Mouse (Mus musculus) stomach, embryonic 14.5 days (tissue): ENCODE data around the gene Olfml2b. TPM values are rescaled to one million over a fixed set of nuclear protein-coding genes. Genes with fewer than 3 reads are reported as not detected.

Experiments used
- ATAC-seq: fragments of 200-750 bp; cut with Nextera tagmentation; 2 replicates; pipeline ENCODE4 v1.8.0; 2017; ENCODE audit warnings: low read depth, moderate TSS enrichment; ENCODE audit not compliant: insufficient number of reproducible peaks, insufficient read depth, low FRiP score
- H3K27ac ChIP-seq: fragments of 300-500 bp; sonication (generic); 2 replicates; pipeline ENCODE4 v1.5.1; 2014; ENCODE audit warnings: mild to moderate bottlenecking, low read length, moderate library complexity, mixed read lengths
- H3K27me3 ChIP-seq: fragments of 300-500 bp; sonication (generic); 2 replicates; pipeline ENCODE4 v1.6.1; 2014; ENCODE audit warnings: low read length, control low read depth, mixed read lengths; ENCODE audit not compliant: control insufficient read depth, insufficient read depth
- H3K36me3 ChIP-seq: fragments of 300-500 bp; sonication (generic); 2 replicates; pipeline ENCODE4 v1.6.1; 2014; ENCODE audit warnings: mild to moderate bottlenecking, control low read depth, low read length, moderate library complexity, mixed read lengths; ENCODE audit not compliant: control insufficient read depth, insufficient read depth
- H3K4me1 ChIP-seq: fragments of 300-500 bp; sonication (generic); 2 replicates; pipeline ENCODE4 v1.6.1; 2014; ENCODE audit warnings: low read length, control low read depth, mixed read lengths; ENCODE audit not compliant: control insufficient read depth, insufficient read depth
- H3K4me2 ChIP-seq: fragments of 300-500 bp; sonication (generic); replicated peaks from 2 replicates; pipeline ENCODE4 v1.6.1; 2014; ENCODE audit warnings: low read depth, low read length, control low read depth
- H3K4me3 ChIP-seq: fragments of 300-500 bp; sonication (generic); 2 replicates; pipeline ENCODE4 v1.5.1; 2014; ENCODE audit warnings: low read depth, low read length, control low read depth
- H3K9ac ChIP-seq: fragments of 300-500 bp; sonication (generic); replicated peaks from 2 replicates; pipeline ENCODE4 v1.6.1; 2014; ENCODE audit warnings: low read depth, mild to moderate bottlenecking, control low read depth, low read length, moderate library complexity, mixed read lengths
- H3K9me3 ChIP-seq: fragments of 300-500 bp; sonication (generic); 2 replicates; pipeline ENCODE4 v1.6.1; 2016; ENCODE audit warnings: low read depth, low read length, control low read depth; ENCODE audit not compliant: control insufficient read depth
- WGBS: fragments of 180-500 bp; shearing (Covaris S2); extraction: QIAGEN DNeasy Blood & Tissue Kit; methylation state at CpG from one replicate; pipeline ENCODE4 v1.1.7; 2014; 5-methylcytosine and 5-hydroxymethylcytosine counted together
- polyA plus RNA-seq: library from polyadenylated mRNA; unstranded; fragments of >200 nt; fragmentation: Nextera tagmentation; extraction: Ambion mirVana; gene quantifications from 2 replicates; pipeline ENCODE4 v1.2.1, GENCODE M21; 2014

Gene Olfml2b
- polyA plus RNA-seq, 1 experiment from 2014 or later = 46.6 TPM

DNA sequence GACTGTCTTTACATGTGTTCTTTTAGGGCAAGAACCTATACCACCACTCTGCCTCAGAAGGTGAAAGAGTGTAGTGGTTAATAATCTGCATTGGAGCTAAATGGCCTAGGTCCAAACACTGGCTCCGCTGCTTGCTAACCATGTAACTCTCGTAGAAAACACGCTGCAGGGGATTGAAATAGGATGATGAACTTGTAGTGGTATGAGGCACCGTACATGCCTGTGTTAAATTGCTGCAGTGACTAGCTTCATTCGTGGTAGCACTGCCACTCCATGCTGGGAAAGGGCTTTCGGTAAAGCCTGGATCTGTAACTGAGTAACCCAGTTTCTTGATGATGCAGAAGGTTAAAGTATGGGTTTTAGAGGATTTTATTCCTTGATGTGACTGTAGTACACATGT, 59.8 kb downstream of the Olfml2b start:
- ATAC-seq = no peak
- Histone ChIP-seq H3K4me2 (no peak overlapping the region), H3K9ac (no peak overlapping the region), H3K36me3 (no peaks in the 10 kb centered on the region), H3K4me3 (no peak overlapping the region), H3K27me3 (no peaks in the 10 kb centered on the region), H3K27ac (no peak overlapping the region), H3K4me1 (0 out of 2 replicates have a peak, but pooled peaks cover 2% of the 10 kb centered on the region), H3K9me3 (no peaks in the 10 kb centered on the region)
- 91% methylated on average over 6 of the region's 6 CpGs for WGBS

GRCm38 (mm10) chr1:170704911-170705594, 60.7 kb downstream of the Olfml2b start:
- Histone ChIP-seq H3K36me3 (no peaks in the 10 kb centered on the region), H3K9me3 (no peaks in the 10 kb centered on the region), H3K27me3 (no peaks in the 10 kb centered on the region), H3K4me3 (no peak overlapping the region), H3K4me2 (no peak overlapping the region), H3K27ac (no peak overlapping the region), H3K4me1 (no peaks in the 10 kb centered on the region), H3K9ac (no peak overlapping the region)
- WGBS = 70% methylated on average over 4 of the region's 4 CpGs
- ATAC-seq = no peak

DNA sequence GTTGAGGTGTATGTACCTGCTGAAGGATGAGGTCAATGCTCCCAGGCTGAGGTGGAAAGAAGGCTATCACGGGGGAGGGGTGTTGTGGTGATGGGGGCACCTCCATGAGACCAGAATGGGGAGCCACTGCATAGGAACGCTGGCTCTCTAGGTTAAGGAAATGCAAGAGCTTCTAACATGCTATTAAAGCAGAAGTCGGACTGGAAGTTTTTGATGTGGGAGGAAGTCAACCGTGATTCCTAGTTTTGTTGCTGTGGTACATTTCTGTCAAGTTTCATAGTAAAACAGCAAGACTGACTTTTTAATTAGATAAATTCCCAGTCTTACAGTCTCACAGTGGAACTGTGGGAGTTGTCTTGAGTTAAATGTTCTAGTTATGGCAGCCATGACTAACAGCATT, 61.7 kb downstream of the Olfml2b start:
- no peak overlapping the region for H3K4me2 ChIP-seq
- no peak for ATAC-seq
- H3K27ac ChIP-seq = no peak overlapping the region
- H3K36me3 ChIP-seq = no peaks in the 10 kb centered on the region
- WGBS = 90% methylated on average over 4 of the region's 4 CpGs
- H3K9me3 ChIP-seq = no peaks in the 10 kb centered on the region
- no peaks in the 10 kb centered on the region for H3K4me1 ChIP-seq
- no peak overlapping the region for H3K4me3 ChIP-seq
- no peaks in the 10 kb centered on the region for H3K27me3 ChIP-seq
- no peak overlapping the region for H3K9ac ChIP-seq

- no peaks in the 10 kb centered on the region for H3K9me3 ChIP-seq
- no peak overlapping the region for H3K4me2 ChIP-seq
- WGBS = 63% methylated on average over 3 of the region's 3 CpGs
- H3K4me1 ChIP-seq = no peaks in the 10 kb centered on the region
- no peaks in the 10 kb centered on the region for H3K36me3 ChIP-seq
- H3K27ac ChIP-seq = no peak overlapping the region
- no peaks in the 10 kb centered on the region for H3K27me3 ChIP-seq
- no peak for ATAC-seq
- H3K4me3 ChIP-seq = no peak overlapping the region
- H3K9ac ChIP-seq = no peak overlapping the region
Measured at GRCm38 (mm10) chr1:170709034-170709433, 64.7 kb downstream of the Olfml2b start.

DNA sequence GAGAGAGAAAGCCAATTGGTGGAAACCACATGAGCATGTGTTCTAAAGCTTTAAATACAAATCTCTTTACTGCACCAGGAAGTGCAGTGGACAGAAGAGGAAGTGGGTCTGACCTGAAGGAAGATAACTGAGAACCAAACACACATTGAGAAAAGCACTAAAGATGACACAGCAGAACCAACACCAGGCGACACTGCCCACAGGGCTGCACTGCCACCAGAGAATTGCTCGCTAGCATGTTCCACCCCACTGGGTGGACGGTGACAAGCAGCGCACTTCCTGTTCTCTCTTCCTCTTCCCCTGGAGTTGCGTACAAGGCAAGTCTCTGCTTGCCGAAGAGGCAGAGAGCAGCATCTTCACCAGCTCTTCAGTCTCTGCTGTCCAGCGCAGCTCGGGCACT, 65.1 kb downstream of the Olfml2b start:
- no peak for ATAC-seq
- H3K36me3 ChIP-seq = no peaks in the 10 kb centered on the region
- H3K9me3 ChIP-seq = no peaks in the 10 kb centered on the region
- no peak overlapping the region for H3K4me2 ChIP-seq
- no peak overlapping the region for H3K9ac ChIP-seq
- H3K4me3 ChIP-seq = no peak overlapping the region
- 83% methylated on average over 8 of the region's 8 CpGs for WGBS
- no peaks in the 10 kb centered on the region for H3K4me1 ChIP-seq
- H3K27ac ChIP-seq = no peak overlapping the region
- no peaks in the 10 kb centered on the region for H3K27me3 ChIP-seq

- Histone ChIP-seq H3K36me3 (no peaks in the 10 kb centered on the region), H3K4me3 (no peak overlapping the region), H3K9ac (no peak overlapping the region), H3K27me3 (no peaks in the 10 kb centered on the region), H3K4me1 (no peaks in the 10 kb centered on the region), H3K4me2 (no peak overlapping the region), H3K27ac (no peak overlapping the region), H3K9me3 (no peaks in the 10 kb centered on the region)
- WGBS = 89% methylated on average over 3 of the region's 3 CpGs
- ATAC-seq = no peak
Measured at GRCm38 (mm10) chr1:170709969-170710368, 65.6 kb downstream of the Olfml2b start.

GRCm38 (mm10) chr1:170711731-170712130, 67.4 kb downstream of the Olfml2b start:
- no peaks in the 10 kb centered on the region for H3K4me1 ChIP-seq
- no peak overlapping the region for H3K27ac ChIP-seq
- H3K4me3 ChIP-seq = no peak overlapping the region
- no peak overlapping the region for H3K4me2 ChIP-seq
- H3K27me3 ChIP-seq = no peaks in the 10 kb centered on the region
- no peaks in the 10 kb centered on the region for H3K36me3 ChIP-seq
- H3K9me3 ChIP-seq = no peaks in the 10 kb centered on the region
- 91% methylated on average over 7 of the region's 7 CpGs for WGBS
- ATAC-seq = no peak
- H3K9ac ChIP-seq = no peak overlapping the region

GRCm38 (mm10) chr1:170717241-170717828, 73.0 kb downstream of the Olfml2b start:
- H3K4me3 ChIP-seq = no peak overlapping the region
- WGBS = 79% methylated on average over 3 of the region's 3 CpGs
- ATAC-seq = no peak
- no peaks in the 10 kb centered on the region for H3K36me3 ChIP-seq
- H3K4me2 ChIP-seq = no peak overlapping the region
- H3K9me3 ChIP-seq = no peaks in the 10 kb centered on the region
- no peak overlapping the region for H3K9ac ChIP-seq
- no peaks in the 10 kb centered on the region for H3K27me3 ChIP-seq
- 0 out of 2 replicates have a peak, but pooled peaks cover 4% of the 10 kb centered on the region for H3K4me1 ChIP-seq
- H3K27ac ChIP-seq = peak overlapping the region; percentile 35; the same call in 1 of the 2 replicates
